Mouse (Mus musculus): Measurements from ENCODE around the gene Fbxw21. TPM values are rescaled to one million over a fixed set of nuclear protein-coding genes. Genes with fewer than 3 reads are reported as not detected.

Fbxw21 gene
- polyA plus RNA-seq, 1 experiment = not detected

DNA sequence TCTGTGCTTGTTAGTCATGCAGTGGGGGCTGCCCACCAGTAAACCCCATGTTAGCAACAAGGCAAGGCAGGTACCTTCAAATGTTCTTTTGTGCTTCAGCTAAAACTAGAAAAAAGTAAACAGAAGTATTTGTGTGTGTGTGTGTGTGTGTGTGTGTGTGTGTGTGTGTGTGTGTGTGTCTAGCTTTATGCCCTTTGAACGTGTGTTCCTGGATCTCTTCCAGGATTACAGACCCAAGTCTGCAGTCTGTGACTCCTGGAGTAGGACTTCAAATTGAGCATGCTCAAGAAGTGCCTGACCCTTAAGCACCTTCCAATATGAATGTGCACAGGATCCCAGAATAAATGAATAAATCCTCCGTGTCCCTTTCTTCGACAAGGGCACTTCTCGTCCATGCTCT lies 34.8 kb downstream of the Fbxw21 start:
- H3K4me3 ChIP-seq (ENCODE audit: insufficient read depth, low read length) = no peak overlapping the region
- TF ChIP-seq POLR2A (IDR thresholded peaks at IDR 0.05; ENCODE audit: low read depth, low read length) (no peak), CTCF (IDR thresholded peaks at IDR 0.05; ENCODE audit: borderline replicate concordance, insufficient read depth, low read length) (no peak)
- H3K4me1 ChIP-seq (ENCODE audit: control insufficient read depth, insufficient read depth, low read length) = no peaks in the 10 kb centered on the region
- H3K27ac ChIP-seq (ENCODE audit: insufficient read depth, low read length) = no peak overlapping the region

- Histone ChIP-seq H3K4me3 (ENCODE audit: insufficient read depth, low read length) (no peak overlapping the region), H3K27ac (ENCODE audit: insufficient read depth, low read length) (no peak overlapping the region), H3K4me1 (ENCODE audit: control insufficient read depth, insufficient read depth, low read length) (no peaks in the 10 kb centered on the region)
- no peak for TF ChIP-seq CTCF (IDR thresholded peaks at IDR 0.05; ENCODE audit: borderline replicate concordance, insufficient read depth, low read length)
- TF ChIP-seq POLR2A (IDR thresholded peaks at IDR 0.05; ENCODE audit: low read depth, low read length) = no peak
Observed at GRCm38 (mm10) chr9:109125481-109125880, 36.4 kb downstream of the Fbxw21 start.

- no peak overlapping the region for H3K4me3 ChIP-seq (ENCODE audit: insufficient read depth, low read length)
- no peaks in the 10 kb centered on the region for H3K4me1 ChIP-seq (ENCODE audit: control insufficient read depth, insufficient read depth, low read length)
- no peak for TF ChIP-seq POLR2A (IDR thresholded peaks at IDR 0.05; ENCODE audit: low read depth, low read length)
- TF ChIP-seq CTCF (IDR thresholded peaks at IDR 0.05; ENCODE audit: borderline replicate concordance, insufficient read depth, low read length) = no peak
- no peak overlapping the region for H3K27ac ChIP-seq (ENCODE audit: insufficient read depth, low read length)
Observed at GRCm38 (mm10) chr9:109125043-109125442, 36.8 kb downstream of the Fbxw21 start.

DNA sequence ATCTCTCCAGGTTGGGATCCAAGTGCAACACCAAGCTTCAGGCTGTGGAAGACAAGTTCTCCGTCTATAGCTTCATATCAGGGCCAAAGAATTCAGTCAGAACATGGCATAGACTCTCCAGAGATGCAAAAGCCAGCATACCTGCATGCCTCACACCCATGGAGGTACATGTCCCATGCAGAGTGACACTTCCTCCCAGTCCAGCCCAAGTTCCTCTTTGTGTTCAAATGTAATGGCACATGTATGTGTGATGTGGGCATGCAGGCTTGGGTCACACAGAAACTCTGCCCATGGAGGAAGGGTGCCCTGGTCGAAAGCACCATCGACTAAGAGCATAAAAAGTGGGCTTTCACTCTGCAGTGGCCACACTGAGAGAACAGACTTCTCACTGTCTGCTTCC lies 37.7 kb downstream of the Fbxw21 start:
- Histone ChIP-seq H3K4me1 (ENCODE audit: control insufficient read depth, insufficient read depth, low read length) (no peaks in the 10 kb centered on the region), H3K4me3 (ENCODE audit: insufficient read depth, low read length) (no peak overlapping the region), H3K27ac (ENCODE audit: insufficient read depth, low read length) (no peak overlapping the region)
- TF ChIP-seq CTCF (IDR thresholded peaks at IDR 0.05; ENCODE audit: borderline replicate concordance, insufficient read depth, low read length) (no peak), POLR2A (IDR thresholded peaks at IDR 0.05; ENCODE audit: low read depth, low read length) (no peak)

GRCm38 (mm10) chr9:109123266-109123665 lies 38.6 kb downstream of the Fbxw21 start:
- H3K4me3 ChIP-seq (ENCODE audit: insufficient read depth, low read length) = no peak overlapping the region
- H3K4me1 ChIP-seq (ENCODE audit: control insufficient read depth, insufficient read depth, low read length) = no peaks in the 10 kb centered on the region
- TF ChIP-seq POLR2A (IDR thresholded peaks at IDR 0.05; ENCODE audit: low read depth, low read length) = no peak
- no peak for TF ChIP-seq CTCF (IDR thresholded peaks at IDR 0.05; ENCODE audit: borderline replicate concordance, insufficient read depth, low read length)
- no peak overlapping the region for H3K27ac ChIP-seq (ENCODE audit: insufficient read depth, low read length)

- no peak for TF ChIP-seq POLR2A (IDR thresholded peaks at IDR 0.05; ENCODE audit: low read depth, low read length)
- no peak for TF ChIP-seq CTCF (IDR thresholded peaks at IDR 0.05; ENCODE audit: borderline replicate concordance, insufficient read depth, low read length)
- H3K4me1 ChIP-seq (ENCODE audit: control insufficient read depth, insufficient read depth, low read length) = no peaks in the 10 kb centered on the region
- H3K4me3 ChIP-seq (ENCODE audit: insufficient read depth, low read length) = no peak overlapping the region
- no peak overlapping the region for H3K27ac ChIP-seq (ENCODE audit: insufficient read depth, low read length)
Observed at GRCm38 (mm10) chr9:109122553-109123085, 39.2 kb downstream of the Fbxw21 start.

DNA sequence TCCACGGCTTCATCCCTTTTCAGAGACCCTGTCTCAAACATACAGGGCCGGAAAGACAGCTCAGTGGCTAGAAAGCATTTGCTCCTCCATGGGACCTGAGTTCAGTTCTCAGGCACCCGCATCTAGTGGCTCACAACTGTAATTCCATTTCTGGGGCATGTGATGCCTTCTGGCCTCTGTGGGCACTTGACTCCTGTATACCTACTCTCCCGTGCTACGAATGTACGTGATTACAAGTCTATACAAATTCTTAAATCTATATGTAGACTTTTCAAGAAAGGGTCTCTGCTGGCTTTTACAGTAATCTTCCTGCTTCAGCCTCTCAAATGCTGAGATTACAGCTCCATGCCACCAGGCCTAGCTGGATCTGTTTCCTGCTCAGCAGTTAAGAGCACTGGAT lies 40.9 kb downstream of the Fbxw21 start:
- TF ChIP-seq CTCF (IDR thresholded peaks at IDR 0.05; ENCODE audit: borderline replicate concordance, insufficient read depth, low read length) (no peak), POLR2A (IDR thresholded peaks at IDR 0.05; ENCODE audit: low read depth, low read length) (no peak)
- Histone ChIP-seq H3K27ac (ENCODE audit: insufficient read depth, low read length) (no peak overlapping the region), H3K4me1 (ENCODE audit: control insufficient read depth, insufficient read depth, low read length) (no peaks in the 10 kb centered on the region), H3K4me3 (ENCODE audit: insufficient read depth, low read length) (no peak overlapping the region)

DNA sequence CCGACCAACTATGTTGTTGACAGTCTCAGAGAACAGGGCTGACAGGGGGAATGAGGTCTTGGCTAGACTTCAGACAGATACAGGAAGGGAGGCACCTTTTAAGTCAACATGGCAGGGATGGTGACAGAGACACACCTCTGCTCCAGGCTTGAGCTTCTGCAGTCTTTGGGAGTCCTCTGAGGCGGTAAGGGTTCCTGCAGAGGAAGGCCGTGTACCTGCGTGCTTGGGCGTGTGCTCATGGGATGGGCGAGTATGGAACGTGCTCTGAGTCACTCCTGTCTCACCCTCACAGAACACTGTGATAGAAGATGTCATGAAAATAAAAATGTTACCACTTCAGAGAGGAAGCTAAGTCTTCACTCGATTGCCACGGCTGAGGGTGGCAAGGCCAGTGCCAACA lies 42.3 kb downstream of the Fbxw21 start:
- Histone ChIP-seq H3K27ac (ENCODE audit: insufficient read depth, low read length) (no peak overlapping the region), H3K4me3 (ENCODE audit: insufficient read depth, low read length) (no peak overlapping the region), H3K4me1 (ENCODE audit: control insufficient read depth, insufficient read depth, low read length) (no peaks in the 10 kb centered on the region)
- TF ChIP-seq CTCF (IDR thresholded peaks at IDR 0.05; ENCODE audit: borderline replicate concordance, insufficient read depth, low read length) (no peak), POLR2A (IDR thresholded peaks at IDR 0.05; ENCODE audit: low read depth, low read length) (no peak)

DNA sequence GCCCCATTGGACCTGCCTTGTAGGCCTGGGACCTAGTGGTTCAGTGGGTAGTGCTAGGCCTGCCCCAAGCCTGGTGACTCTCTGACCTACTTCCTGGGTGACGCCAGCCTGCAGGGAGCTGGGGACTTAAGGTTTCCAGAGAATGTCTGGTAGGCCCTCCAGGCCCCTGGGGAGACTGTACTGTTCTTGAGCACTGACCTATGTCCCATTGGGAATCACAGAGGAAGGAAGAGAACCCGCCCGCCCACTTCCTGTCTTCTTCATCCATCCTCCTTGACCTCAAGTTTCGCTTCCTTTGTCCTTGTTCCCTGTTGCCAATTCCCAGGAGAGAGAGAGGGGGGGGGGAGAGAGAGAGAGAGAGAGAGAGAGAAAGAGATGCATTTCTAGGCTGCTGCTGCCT lies 43.7 kb downstream of the Fbxw21 start:
- TF ChIP-seq POLR2A (IDR thresholded peaks at IDR 0.05; ENCODE audit: low read depth, low read length) = no peak
- no peak for TF ChIP-seq CTCF (IDR thresholded peaks at IDR 0.05; ENCODE audit: borderline replicate concordance, insufficient read depth, low read length)
- H3K4me3 ChIP-seq (ENCODE audit: insufficient read depth, low read length) = no peak overlapping the region
- no peak overlapping the region for H3K27ac ChIP-seq (ENCODE audit: insufficient read depth, low read length)

DNA sequence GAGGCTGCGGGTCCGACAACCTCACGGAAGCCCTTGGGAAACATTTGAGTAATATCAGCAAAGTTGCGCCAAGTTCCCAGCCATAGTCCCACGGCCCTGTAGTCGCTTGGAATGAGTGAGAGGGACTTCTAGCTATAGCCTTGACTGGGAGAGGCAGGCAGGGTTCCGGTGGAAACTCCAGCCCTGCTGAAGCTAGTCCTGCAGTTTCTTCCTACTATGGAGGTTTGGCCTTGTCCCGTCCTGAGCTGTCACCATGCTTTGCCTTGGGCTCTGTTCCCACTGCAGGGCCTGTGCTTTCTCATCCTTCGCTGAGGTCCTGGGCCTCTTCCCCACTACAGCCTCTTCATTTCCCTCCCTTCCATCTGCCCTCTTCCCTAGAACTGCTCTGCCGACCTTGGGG lies 45.6 kb downstream of the Fbxw21 start:
- H3K4me3 ChIP-seq (ENCODE audit: insufficient read depth, low read length) = no peak overlapping the region
- TF ChIP-seq POLR2A (IDR thresholded peaks at IDR 0.05; ENCODE audit: low read depth, low read length) (no peak), CTCF (IDR thresholded peaks at IDR 0.05; ENCODE audit: borderline replicate concordance, insufficient read depth, low read length) (no peak)
- no peak overlapping the region for H3K27ac ChIP-seq (ENCODE audit: insufficient read depth, low read length)
- no peaks in the 10 kb centered on the region for H3K4me1 ChIP-seq (ENCODE audit: control insufficient read depth, insufficient read depth, low read length)

More for the DNA sequence above, 43.7 kb downstream of the Fbxw21 start:
- H3K4me1 ChIP-seq (ENCODE audit: control insufficient read depth, insufficient read depth, low read length) = no peaks in the 10 kb centered on the region

- no peaks in the 10 kb centered on the region for H3K4me1 ChIP-seq (ENCODE audit: control insufficient read depth, insufficient read depth, low read length)
- no peak for TF ChIP-seq POLR2A (IDR thresholded peaks at IDR 0.05; ENCODE audit: low read depth, low read length)
- H3K4me3 ChIP-seq (ENCODE audit: insufficient read depth, low read length) = no peak overlapping the region
- no peak overlapping the region for H3K27ac ChIP-seq (ENCODE audit: insufficient read depth, low read length)
Observed at GRCm38 (mm10) chr9:109114871-109115270, 47.0 kb downstream of the Fbxw21 start.

Measured in embryonic fibroblast, embryonic 13.5 days (primary cell).